Comparison of ENCODE assay signal across 24 mouse cellular contexts in genomic region chr17:3541033-3541432, GRCm38 (mm10). TPM values are rescaled to one million over a fixed set of nuclear protein-coding genes. Genes with fewer than 3 reads are reported as not detected.
DNase-seq lines count a peak whose midpoint lies in the region; ATAC-seq and TF ChIP-seq lines count a peak whose summit lies in the region.
"Had no signal": no experiment of that assay in that cellular context is flagged by ENCODE, and none has a peak within 500 bp of the region (broad histone marks: within the 10 kb centered on the region; RNA-seq: fewer than 3 reads in every experiment).

No protein-coding gene starts in this region.

- H3K4me3 ChIP-seq in forebrain, embryonic 15.5 days: no peak overlapping the region
- H3K4me3 ChIP-seq in forebrain, embryonic 14.5 days (ENCODE audit: low read depth, low read length): no peak overlapping the region
- no peak overlapping the region for H3K4me3 ChIP-seq in forebrain, embryonic 16.5 days (replicated peaks; ENCODE audit: low read length)
- H3K4me3 ChIP-seq in forebrain, embryonic 10.5 days: no peak overlapping the region
- H3K4me3 ChIP-seq in forebrain, postnatal 0 days (ENCODE audit: low read depth, low read length): no peak overlapping the region
- H3K4me3 ChIP-seq in forebrain, embryonic 12.5 days (replicated peaks): no peak overlapping the region

- H3K4me2 ChIP-seq in forebrain, embryonic 15.5 days (replicated peaks): no peak overlapping the region
- no peak overlapping the region for H3K4me2 ChIP-seq in forebrain, embryonic 14.5 days (ENCODE audit: low read length)
- H3K4me2 ChIP-seq in forebrain, embryonic 16.5 days (ENCODE audit: low read length): no peak overlapping the region
- no peak overlapping the region for H3K4me2 ChIP-seq in forebrain, postnatal 0 days (ENCODE audit: low read depth)
- no peak overlapping the region for H3K4me2 ChIP-seq in forebrain, embryonic 12.5 days

- WGBS in forebrain, embryonic 15.5 days: 89% methylated on average over 5 of the region's 5 CpGs
- WGBS in forebrain, embryonic 14.5 days: 86% methylated on average over 5 of the region's 5 CpGs
- 82% methylated on average over 5 of the region's 5 CpGs for WGBS in forebrain, embryonic 16.5 days
- 92% methylated on average over 5 of the region's 5 CpGs for WGBS in forebrain, embryonic 10.5 days
- WGBS in forebrain, postnatal 0 days: 79% methylated on average over 5 of the region's 5 CpGs
- 84% methylated on average over 5 of the region's 5 CpGs for WGBS in forebrain, embryonic 12.5 days

- H3K9me3 ChIP-seq in forebrain, embryonic 15.5 days: no peaks in the 10 kb centered on the region
- no peaks in the 10 kb centered on the region for H3K9me3 ChIP-seq in forebrain, embryonic 14.5 days (replicated peaks; ENCODE audit: control insufficient read depth, low read length)
- no peaks in the 10 kb centered on the region for H3K9me3 ChIP-seq in forebrain, embryonic 16.5 days (ENCODE audit: control insufficient read depth, low read length)
- H3K9me3 ChIP-seq in forebrain, embryonic 10.5 days: no peaks in the 10 kb centered on the region
- no peaks in the 10 kb centered on the region for H3K9me3 ChIP-seq in forebrain, postnatal 0 days (ENCODE audit: low read length)
- H3K9me3 ChIP-seq in forebrain, embryonic 12.5 days: no peaks in the 10 kb centered on the region
- H3K9me3 ChIP-seq: G1E had no signal

- H3K36me3 ChIP-seq in forebrain, embryonic 15.5 days: peaks cover 4% of the 10 kb centered on the region; the same call in 1 of the 2 replicates
- H3K36me3 ChIP-seq in forebrain, embryonic 14.5 days (ENCODE audit: control insufficient read depth, insufficient read depth, low read length): no peaks in the 10 kb centered on the region
- H3K36me3 ChIP-seq in forebrain, embryonic 16.5 days (ENCODE audit: control insufficient read depth, insufficient read depth): no peaks in the 10 kb centered on the region
- H3K36me3 ChIP-seq in forebrain, embryonic 10.5 days (replicated peaks): peaks cover 17% of the 10 kb centered on the region
- H3K36me3 ChIP-seq in forebrain, postnatal 0 days (ENCODE audit: insufficient read depth): no peaks in the 10 kb centered on the region
- peaks cover 22% of the 10 kb centered on the region; the same call in 1 of the 2 replicates for H3K36me3 ChIP-seq in forebrain, embryonic 12.5 days (replicated peaks)

- no peak for TF ChIP-seq CTCF in forebrain, postnatal 0 days (IDR thresholded peaks at IDR 0.05; ENCODE audit: low read depth)
- TF ChIP-seq CTCF in brain, embryonic 14.5 days (IDR thresholded peaks at IDR 0.05; ENCODE audit: borderline replicate concordance, extremely low read depth, insufficient read depth, insufficient read length): no peak

- no peak for DNase-seq in forebrain, embryonic 14.5 days (ENCODE audit: low spot score)
- no peak for DNase-seq in forebrain, embryonic 10.5 days (ENCODE audit: extremely low spot score, low spot score)
- no peak for DNase-seq in forebrain, postnatal 0 days
- peak; percentile 15 for DNase-seq in brain, embryonic 14.5 days (ENCODE audit: low read depth)
- no peak for DNase-seq in lung, postnatal 10 days
- DNase-seq: adrenal gland, adult 2 months; adrenal gland, adult 8-10 months; adrenal gland, postnatal 10 days; adrenal gland, postnatal 14 days; adrenal gland, postnatal 25 days; adrenal gland, postnatal 36 days; B cell, adult 2 months; cerebellum, adult 11 months; cerebellum, adult 11-12 months; cerebellum, adult 18-20 months had no signal

- peak; percentile 53; the same call in 1 of the 2 replicates for ATAC-seq in forebrain, embryonic 15.5 days (replicated peaks)
- ATAC-seq in forebrain, embryonic 14.5 days: no peak
- ATAC-seq in forebrain, embryonic 16.5 days: peak; percentile 70
- ATAC-seq in forebrain, postnatal 0 days: peak; percentile 77; the same call in 1 of the 2 replicates
- no peak for ATAC-seq in forebrain, embryonic 12.5 days (ENCODE audit: low FRiP score)
- ATAC-seq: activated CD4-positive, CD25-positive, alpha-beta regulatory T cell, adult 4 months; CD4-positive, CD25-positive, alpha-beta regulatory T cell, adult 4 months; Patski had no signal

- TF ChIP-seq POLR2A in brain, embryonic 14.5 days (IDR thresholded peaks at IDR 0.05; ENCODE audit: borderline replicate concordance, extremely low read depth, insufficient read depth, insufficient read length, poor library complexity, severe bottlenecking): no peak

- no peaks in the 10 kb centered on the region for H3K4me1 ChIP-seq in forebrain, embryonic 15.5 days
- H3K4me1 ChIP-seq in forebrain, embryonic 14.5 days (ENCODE audit: control insufficient read depth, insufficient read depth, low read length): no peaks in the 10 kb centered on the region
- no peaks in the 10 kb centered on the region for H3K4me1 ChIP-seq in forebrain, embryonic 16.5 days (replicated peaks; ENCODE audit: control insufficient read depth, insufficient read depth, low read length)
- no peaks in the 10 kb centered on the region for H3K4me1 ChIP-seq in forebrain, embryonic 10.5 days
- H3K4me1 ChIP-seq in forebrain, postnatal 0 days (ENCODE audit: insufficient read depth): no peaks in the 10 kb centered on the region
- H3K4me1 ChIP-seq in forebrain, embryonic 12.5 days: no peaks in the 10 kb centered on the region

- H3K27ac ChIP-seq in forebrain, embryonic 15.5 days (replicated peaks): no peak overlapping the region; the same call in 1 of the 2 replicates
- no peak overlapping the region for H3K27ac ChIP-seq in forebrain, embryonic 14.5 days (ENCODE audit: low read depth, low read length)
- H3K27ac ChIP-seq in forebrain, embryonic 16.5 days (ENCODE audit: low read length): no peak overlapping the region
- H3K27ac ChIP-seq in forebrain, embryonic 10.5 days: no peak overlapping the region
- no peak overlapping the region for H3K27ac ChIP-seq in forebrain, postnatal 0 days (ENCODE audit: low read depth, low read length)
- H3K27ac ChIP-seq in forebrain, embryonic 12.5 days: no peak overlapping the region

- H3K27me3 ChIP-seq in forebrain, embryonic 15.5 days: no peaks in the 10 kb centered on the region
- no peaks in the 10 kb centered on the region for H3K27me3 ChIP-seq in forebrain, embryonic 14.5 days (replicated peaks; ENCODE audit: control insufficient read depth, insufficient read depth, low read length)
- no peaks in the 10 kb centered on the region for H3K27me3 ChIP-seq in forebrain, embryonic 16.5 days (replicated peaks; ENCODE audit: control insufficient read depth, insufficient read depth, low read length)
- H3K27me3 ChIP-seq in forebrain, embryonic 10.5 days (ENCODE audit: poor library complexity, severe bottlenecking): no peaks in the 10 kb centered on the region
- H3K27me3 ChIP-seq in forebrain, postnatal 0 days (ENCODE audit: insufficient read depth, low read length): no peaks in the 10 kb centered on the region
- H3K27me3 ChIP-seq in forebrain, embryonic 12.5 days: no peaks in the 10 kb centered on the region
- H3K27me3 ChIP-seq: CH12.LX, Patski had no signal

- H3K9ac ChIP-seq in forebrain, embryonic 15.5 days (replicated peaks): no peak overlapping the region
- no peak overlapping the region for H3K9ac ChIP-seq in forebrain, embryonic 14.5 days (ENCODE audit: low read length)
- no peak overlapping the region for H3K9ac ChIP-seq in forebrain, embryonic 16.5 days (replicated peaks; ENCODE audit: low read depth, low read length)
- H3K9ac ChIP-seq in forebrain, postnatal 0 days: no peak overlapping the region
- H3K9ac ChIP-seq in forebrain, embryonic 12.5 days: no peak overlapping the region

RNA-seq across cellular contexts. Expression of gene Cldn20, which starts 8.7 kb away (rescaled TPM):
- polyA plus RNA-seq in forebrain, embryonic 15.5 days (2015; fragmentation: Nextera tagmentation; extraction: Ambion mirVana): 0.31 and 0.83 TPM in 2 replicates
- 0.84 and 0.94 TPM in 2 replicates for polyA plus RNA-seq in forebrain, embryonic 14.5 days (2014; fragmentation: Nextera tagmentation; extraction: Ambion mirVana)
- polyA plus RNA-seq in forebrain, embryonic 16.5 days (2015; fragmentation: Nextera tagmentation; extraction: Ambion mirVana): 1.0 and 1.2 TPM in 2 replicates
- polyA plus RNA-seq in forebrain, embryonic 10.5 days (2016; fragmentation: Nextera tagmentation; extraction: Ambion mirVana): not detected in 2 replicates
- 1.4 and 2.8 TPM in 2 replicates for total RNA-seq in forebrain, postnatal 0 days (2014; rRNA removed)
- 1.6 and 2.0 TPM in 2 replicates for polyA plus RNA-seq in forebrain, postnatal 0 days (2015; fragmentation: Nextera tagmentation; extraction: Ambion mirVana)
- 0.32 TPM in 1 of 2 replicates, not detected in the other for polyA plus RNA-seq in forebrain, embryonic 12.5 days (2016; fragmentation: Nextera tagmentation; extraction: Ambion mirVana)
- polyA plus RNA-seq in brain, embryonic 14.5 days (2012; rRNA removed): 0.57 and 1.8 TPM in 2 replicates
- total RNA-seq: adrenal gland, adult 18-20 months; adrenal gland, postnatal 10 days; adrenal gland, postnatal 14 days; CH12.LX; G1E had no signal
- polyA plus RNA-seq: activated CD4-positive, CD25-positive, alpha-beta regulatory T cell, adult 4 months; adrenal gland, adult 2 months; CD4-positive, CD25-positive, alpha-beta regulatory T cell, adult 4 months; G1E had no signal

RNA-seq across cellular contexts. Expression of gene Tfb1m, which starts 16.5 kb away (rescaled TPM):
- polyA plus RNA-seq in forebrain, embryonic 15.5 days (2015; fragmentation: Nextera tagmentation; extraction: Ambion mirVana): 13.7 and 14.9 TPM in 2 replicates
- polyA plus RNA-seq in forebrain, embryonic 14.5 days (2014; fragmentation: Nextera tagmentation; extraction: Ambion mirVana): 14.7 and 16.0 TPM in 2 replicates
- 13.0 and 13.6 TPM in 2 replicates for polyA plus RNA-seq in forebrain, embryonic 16.5 days (2015; fragmentation: Nextera tagmentation; extraction: Ambion mirVana)
- 23.5 and 27.2 TPM in 2 replicates for polyA plus RNA-seq in forebrain, embryonic 10.5 days (2016; fragmentation: Nextera tagmentation; extraction: Ambion mirVana)
- 8.1 and 11.2 TPM in 2 replicates for total RNA-seq in forebrain, postnatal 0 days (2014; rRNA removed)
- polyA plus RNA-seq in forebrain, postnatal 0 days (2015; fragmentation: Nextera tagmentation; extraction: Ambion mirVana): 7.2 and 8.2 TPM in 2 replicates
- 17.4 and 18.4 TPM in 2 replicates for polyA plus RNA-seq in forebrain, embryonic 12.5 days (2016; fragmentation: Nextera tagmentation; extraction: Ambion mirVana)
- polyA plus RNA-seq in brain, embryonic 14.5 days (2012; rRNA removed): 9.5 and 12.6 TPM in 2 replicates

Comparison
In these comparisons a context has a peak if more than half of its experiments do, and no peak if none do; other contexts are left out.
1. ATAC-seq: peak in forebrain, embryonic 15.5 days (single experiment), forebrain, embryonic 16.5 days (single experiment) and forebrain, postnatal 0 days (single experiment); none in forebrain, embryonic 14.5 days (single experiment) and forebrain, embryonic 12.5 days (single experiment).